Mouse (Mus musculus) intestine, embryonic 16.5 days (tissue): ENCODE results near the gene Mgat4b. TPM values are rescaled to one million over a fixed set of nuclear protein-coding genes. Genes with fewer than 3 reads are reported as not detected.

Experiments used
- ATAC-seq: fragments of 200-750 bp; cut with Nextera tagmentation; 2 replicates; pipeline ENCODE4 v1.8.0; 2017; ENCODE audit warnings: moderate TSS enrichment, moderate library complexity
- H3K27ac ChIP-seq: fragments of 300-500 bp; sonication (generic); 2 replicates; pipeline ENCODE4 v1.5.1; 2014; ENCODE audit warnings: mild to moderate bottlenecking, low read length
- H3K27me3 ChIP-seq: fragments of 300-500 bp; sonication (generic); replicated peaks from 2 replicates; pipeline ENCODE4 v1.6.1; 2014; ENCODE audit warnings: low read length, control low read depth, mixed read lengths; ENCODE audit not compliant: control insufficient read depth, insufficient read depth
- H3K36me3 ChIP-seq: fragments of 300-500 bp; sonication (generic); 2 replicates; pipeline ENCODE4 v1.6.1; 2014; ENCODE audit warnings: low read length, control low read depth; ENCODE audit not compliant: control insufficient read depth, insufficient read depth
- H3K4me1 ChIP-seq: fragments of 300-500 bp; sonication (generic); 2 replicates; pipeline ENCODE4 v1.6.1; 2014; ENCODE audit warnings: low read length, control low read depth, mixed read lengths; ENCODE audit not compliant: control insufficient read depth, insufficient read depth
- H3K4me2 ChIP-seq: fragments of 300-500 bp; sonication (generic); 2 replicates; pipeline ENCODE4 v1.6.1; 2014; ENCODE audit warnings: low read depth, low read length, control low read depth
- H3K4me3 ChIP-seq: fragments of 300-500 bp; sonication (generic); 2 replicates; pipeline ENCODE4 v1.5.1; 2014; ENCODE audit warnings: mild to moderate bottlenecking, low read length
- H3K9ac ChIP-seq: fragments of 300-500 bp; sonication (generic); 2 replicates; pipeline ENCODE4 v1.6.1; 2014; ENCODE audit warnings: low read depth, low read length
- H3K9me3 ChIP-seq: fragments of 300-500 bp; sonication (generic); 2 replicates; pipeline ENCODE4 v1.6.1; 2016; ENCODE audit warnings: low read length, control low read depth; ENCODE audit not compliant: control insufficient read depth
- WGBS: fragments of 180-500 bp; shearing (Covaris S2); extraction: QIAGEN DNeasy Blood & Tissue Kit; methylation state at CpG from one replicate; pipeline ENCODE4 v1.1.7; 2014; 5-methylcytosine and 5-hydroxymethylcytosine counted together
- polyA plus RNA-seq: library from polyadenylated mRNA; unstranded; fragments of >200 nt; fragmentation: Nextera tagmentation; extraction: Ambion mirVana; gene quantifications from 2 replicates; pipeline ENCODE4 v1.2.1, GENCODE M21; 2015

Gene Mgat4b
- polyA plus RNA-seq, 1 experiment from 2014 or later, result 8.2 TPM

GRCm38 (mm10) chr11:50222559-50223276, 12.0 kb downstream of the Mgat4b start:
- Histone ChIP-seq H3K4me3 (peak overlapping the region; percentile 97; the same call in 1 of the 2 replicates), H3K36me3 (no peaks in the 10 kb centered on the region), H3K27ac (no peak overlapping the region), H3K9ac (no peak overlapping the region; the same call in 1 of the 2 replicates), H3K4me2 (peak overlapping the region; percentile 89), H3K9me3 (no peaks in the 10 kb centered on the region), H3K4me1 (peaks cover 26% of the 10 kb centered on the region), H3K27me3 (no peaks in the 10 kb centered on the region)
- ATAC-seq, result no peak
- WGBS, result 54% methylated on average over 7 of the region's 7 CpGs

DNA sequence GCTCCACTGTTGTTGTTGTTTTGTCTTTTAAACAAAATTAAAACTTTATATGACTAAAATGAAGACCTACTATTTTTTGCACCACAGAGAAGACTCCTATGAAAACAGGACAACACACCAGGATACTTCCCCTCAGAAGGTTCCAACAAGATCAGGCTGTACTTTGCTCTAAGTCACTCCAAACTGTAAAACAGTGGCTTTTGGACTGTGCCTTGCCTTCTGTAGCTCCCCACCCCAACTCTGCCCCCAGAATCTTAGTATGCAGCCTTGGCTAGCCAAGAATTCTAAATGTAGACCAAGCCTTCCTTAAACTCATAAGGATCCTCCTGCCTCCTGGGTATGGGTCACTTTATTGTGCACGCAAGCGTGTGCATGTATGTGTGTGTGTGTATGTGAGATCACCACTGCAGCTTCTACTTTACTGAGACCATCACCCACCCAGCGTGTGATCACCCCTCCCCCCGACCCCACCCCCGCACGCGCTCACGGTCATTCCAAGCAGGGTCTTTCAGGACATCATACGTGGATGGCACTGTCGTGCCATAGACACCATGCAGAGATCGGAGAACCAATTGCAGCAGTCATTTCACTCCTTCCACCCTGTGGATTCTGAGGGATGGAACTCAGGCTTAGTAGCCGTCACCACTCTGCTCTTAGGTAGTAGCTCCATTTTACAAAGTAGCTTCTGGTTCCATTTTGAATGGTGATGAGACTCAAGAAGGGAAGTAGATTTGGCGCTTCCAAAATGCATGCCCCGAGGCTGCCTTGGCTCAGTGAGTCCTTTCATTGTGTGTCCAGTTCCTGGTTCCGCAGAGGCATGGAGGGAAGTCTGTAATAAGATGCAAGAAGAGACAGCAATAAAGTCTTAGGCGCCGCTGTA, 13.3 kb downstream of the Mgat4b start:
- Histone ChIP-seq H3K27me3 (no peaks in the 10 kb centered on the region), H3K4me1 (peaks cover 31% of the 10 kb centered on the region), H3K4me3 (peak overlapping the region; percentile 97), H3K9ac (peak overlapping the region; percentile 97), H3K36me3 (no peaks in the 10 kb centered on the region), H3K4me2 (peak overlapping the region; percentile 89), H3K27ac (peak overlapping the region; percentile 91), H3K9me3 (no peaks in the 10 kb centered on the region)
- ATAC-seq, result peak; percentile 9
- 6% methylated on average over 17 of the region's 17 CpGs for WGBS

DNA sequence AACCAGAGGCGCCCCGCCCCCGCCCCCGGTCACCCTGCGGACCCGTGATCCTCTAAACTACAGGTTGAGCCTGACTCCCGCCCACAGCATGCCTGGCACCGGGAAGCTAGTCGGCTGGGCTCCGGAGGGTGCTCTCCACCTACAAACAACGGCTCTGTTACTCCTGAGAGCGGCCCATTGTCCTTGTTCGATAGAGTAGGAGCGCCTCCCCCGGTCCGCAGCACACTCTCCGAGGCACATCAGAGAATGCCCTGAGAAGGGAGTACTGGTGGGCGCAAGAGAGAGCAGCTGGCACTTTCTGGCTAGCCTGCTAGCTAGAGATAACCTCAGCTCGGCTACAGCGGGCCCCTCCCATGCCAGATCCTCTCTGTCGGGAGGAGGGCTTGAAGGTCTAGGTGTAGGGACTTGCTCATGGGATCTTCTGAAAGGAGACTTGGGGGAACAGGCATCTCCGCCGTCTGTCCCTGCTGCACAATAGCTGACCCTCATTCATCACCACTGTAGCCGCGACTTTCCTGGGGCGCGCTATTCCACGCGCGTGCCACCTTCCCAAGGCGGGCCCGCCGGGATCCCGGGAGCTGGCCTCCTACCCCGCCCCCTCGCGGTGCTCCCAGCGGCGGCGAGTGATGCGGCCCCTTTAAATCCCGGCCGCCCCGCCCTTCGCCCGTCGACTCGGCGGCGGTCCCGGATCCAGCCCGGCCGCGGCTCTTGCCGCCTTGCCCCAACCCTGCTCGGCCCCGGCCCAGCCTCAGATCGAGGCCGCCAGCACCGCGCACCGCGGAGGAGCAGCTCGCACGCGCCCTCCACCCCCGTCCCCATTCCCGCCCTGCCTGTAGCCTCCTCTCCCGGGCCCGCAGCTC, 14.2 kb downstream of the Mgat4b start:
- Histone ChIP-seq H3K4me3 (peak overlapping the region; percentile 97), H3K27me3 (no peaks in the 10 kb centered on the region), H3K4me1 (peaks cover 38% of the 10 kb centered on the region), H3K36me3 (no peaks in the 10 kb centered on the region), H3K4me2 (peak overlapping the region; percentile 89), H3K9ac (peak overlapping the region; percentile 97), H3K9me3 (no peaks in the 10 kb centered on the region), H3K27ac (peak overlapping the region; percentile 91)
- peak; percentile 88 for ATAC-seq
- WGBS, result under 1% methylated on average over 70 of the region's 70 CpGs

DNA sequence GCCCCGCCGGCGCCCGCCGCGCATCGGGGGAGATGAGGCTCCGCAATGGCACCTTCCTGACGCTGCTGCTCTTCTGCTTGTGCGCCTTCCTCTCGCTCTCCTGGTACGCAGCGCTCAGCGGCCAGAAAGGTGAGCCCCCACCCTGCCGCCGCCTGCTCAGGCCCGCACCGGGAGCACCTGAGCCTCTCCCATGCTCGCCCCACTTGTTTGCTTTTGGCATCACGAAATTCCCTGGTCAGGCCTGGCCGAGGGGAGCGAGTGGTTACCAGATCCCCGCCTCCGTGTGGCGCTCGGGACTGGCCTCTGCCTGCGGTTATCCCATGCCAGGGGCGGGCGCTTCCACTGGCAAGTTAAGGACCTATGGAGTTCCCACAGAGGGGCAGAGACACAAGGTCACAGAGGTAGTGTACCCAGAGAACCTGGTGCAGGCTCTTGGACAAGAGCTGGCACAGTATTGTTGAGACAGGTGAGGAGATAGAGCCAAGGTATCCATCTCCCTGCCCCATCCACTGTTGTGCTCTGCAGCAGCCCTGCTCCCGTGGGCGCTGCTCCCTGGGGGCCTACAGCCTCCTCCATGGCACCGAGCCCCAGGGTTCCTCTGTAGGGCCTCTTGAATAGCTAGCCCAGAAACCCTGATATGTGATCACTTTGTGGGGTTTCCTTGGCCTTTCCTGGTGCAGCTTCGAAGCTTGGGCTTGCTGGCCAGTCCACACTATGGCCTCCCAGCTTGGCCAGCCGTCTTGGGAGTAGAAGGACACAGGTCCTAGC, 15.1 kb downstream of the Mgat4b start:
- Histone ChIP-seq H3K4me3 (peak overlapping the region; percentile 97), H3K36me3 (no peaks in the 10 kb centered on the region; the same call in 1 of the 2 replicates), H3K9me3 (no peaks in the 10 kb centered on the region), H3K4me2 (peak overlapping the region; percentile 89), H3K27ac (peak overlapping the region; percentile 91), H3K27me3 (no peaks in the 10 kb centered on the region), H3K9ac (peak overlapping the region; percentile 97), H3K4me1 (peaks cover 46% of the 10 kb centered on the region)
- WGBS, result 3% methylated on average over 32 of the region's 34 CpGs
- peak; percentile 21 for ATAC-seq

- H3K4me2 ChIP-seq, result peak overlapping the region; percentile 89
- H3K4me1 ChIP-seq, result peaks cover 48% of the 10 kb centered on the region
- ATAC-seq, result no peak
- peak overlapping the region; percentile 97 for H3K4me3 ChIP-seq
- no peaks in the 10 kb centered on the region; the same call in 1 of the 2 replicates for H3K36me3 ChIP-seq
- peak overlapping the region; percentile 19; the same call in 1 of the 2 replicates for H3K27ac ChIP-seq
- peak overlapping the region; percentile 97 for H3K9ac ChIP-seq
- H3K9me3 ChIP-seq, result no peaks in the 10 kb centered on the region
- no peaks in the 10 kb centered on the region for H3K27me3 ChIP-seq
- WGBS, result 32% methylated on average over 2 of the region's 2 CpGs
Measured at GRCm38 (mm10) chr11:50226406-50226805, 15.7 kb downstream of the Mgat4b start.

GRCm38 (mm10) chr11:50227226-50227625, 16.5 kb downstream of the Mgat4b start:
- H3K4me2 ChIP-seq, result 0 out of 2 replicates have a peak overlapping the region, but pooled peaks have one; percentile 11
- no peak for ATAC-seq
- H3K4me3 ChIP-seq, result peak overlapping the region; percentile 97; the same call in 1 of the 2 replicates
- H3K9me3 ChIP-seq, result no peaks in the 10 kb centered on the region
- no peaks in the 10 kb centered on the region; the same call in 1 of the 2 replicates for H3K36me3 ChIP-seq
- 80% methylated on average over 3 of the region's 3 CpGs for WGBS
- peak overlapping the region; percentile 19; the same call in 1 of the 2 replicates for H3K27ac ChIP-seq
- 0 out of 2 replicates have a peak overlapping the region, but pooled peaks have one; percentile 21 for H3K9ac ChIP-seq
- H3K27me3 ChIP-seq, result no peaks in the 10 kb centered on the region
- H3K4me1 ChIP-seq, result peaks cover 48% of the 10 kb centered on the region

- H3K4me2 ChIP-seq, result no peak overlapping the region
- H3K9me3 ChIP-seq, result no peaks in the 10 kb centered on the region
- 86% methylated on average over 4 of the region's 4 CpGs for WGBS
- H3K27me3 ChIP-seq, result no peaks in the 10 kb centered on the region
- H3K27ac ChIP-seq, result no peak overlapping the region
- H3K4me1 ChIP-seq, result peaks cover 48% of the 10 kb centered on the region
- H3K4me3 ChIP-seq, result no peak overlapping the region
- ATAC-seq, result no peak
- H3K36me3 ChIP-seq, result peaks cover under 1% of the 10 kb centered on the region; the same call in 1 of the 2 replicates
- 0 out of 2 replicates have a peak overlapping the region, but pooled peaks have one; percentile 21 for H3K9ac ChIP-seq
Measured at GRCm38 (mm10) chr11:50227736-50228135, 17.0 kb downstream of the Mgat4b start.

GRCm38 (mm10) chr11:50228772-50229171, 18.1 kb downstream of the Mgat4b start:
- Histone ChIP-seq H3K4me1 (peaks cover 48% of the 10 kb centered on the region), H3K36me3 (peaks cover 10% of the 10 kb centered on the region), H3K4me2 (no peak overlapping the region), H3K27me3 (no peaks in the 10 kb centered on the region), H3K27ac (no peak overlapping the region), H3K4me3 (no peak overlapping the region), H3K9ac (no peak overlapping the region), H3K9me3 (no peaks in the 10 kb centered on the region)
- no peak for ATAC-seq
- WGBS, result 53% methylated on average over 3 of the region's 3 CpGs
